Mouse (Mus musculus) fibroblast of lung, adult 2 months (primary cell): ENCODE results near the gene Ubqln4.

Experiments used
- DNase-seq: peaks from one replicate; pipeline ENCODE4 v3.0.0-alpha.2; 2011; ENCODE audit warnings: low read depth

Ubqln4 gene

DNA sequence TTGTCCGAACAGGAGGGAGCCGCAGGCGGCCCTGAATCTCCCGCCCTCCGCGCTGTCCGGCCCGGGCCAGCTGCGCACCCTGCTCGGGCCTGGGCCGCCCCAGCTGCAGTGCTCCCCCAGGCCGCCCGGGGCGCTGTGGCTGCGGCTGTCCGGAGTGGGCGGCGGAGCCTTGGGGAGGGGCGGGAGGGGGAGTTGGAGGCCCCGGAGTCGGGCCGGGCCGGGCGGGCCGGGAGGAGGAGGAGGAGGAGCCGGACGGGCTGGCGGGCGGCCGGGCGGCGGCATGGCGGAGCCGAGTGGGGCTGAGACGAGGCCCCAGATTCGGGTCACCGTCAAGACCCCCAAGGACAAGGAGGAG lies at the start of gene Ubqln4:
Gene Ubqln4 (plus strand): TSS at position 234 of the 355 bp plus-strand sequence.
- no peak for DNase-seq

- no peak for DNase-seq
These were observed 49.4 kb upstream of the Ubqln4 start for GRCm38 (mm10) chr3:88503881-88504746.

- DNase-seq = no peak
These were observed 48.5 kb upstream of the Ubqln4 start for GRCm38 (mm10) chr3:88505081-88505480.

DNA sequence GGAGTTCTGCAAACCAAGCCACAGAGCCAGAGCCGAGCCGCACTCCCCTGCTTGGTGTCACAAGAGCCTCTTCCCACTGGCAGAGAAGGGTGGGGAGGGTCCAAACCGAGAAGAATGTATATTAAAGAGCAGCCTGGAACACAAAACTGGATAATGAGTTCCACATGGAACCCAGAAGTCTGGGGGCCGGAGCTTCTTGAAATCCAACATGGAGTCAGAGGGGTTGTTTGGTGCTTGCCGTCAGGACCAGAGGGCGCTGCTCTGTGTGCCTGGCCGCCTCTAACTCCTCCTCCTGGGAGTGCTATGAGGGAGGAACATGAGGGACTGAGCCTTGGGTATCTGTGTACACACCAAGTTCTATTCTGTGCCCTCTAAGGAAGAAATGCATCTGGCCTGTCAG lies 47.8 kb upstream of the Ubqln4 start:
- DNase-seq = no peak

- DNase-seq = no peak
These were observed 44.3 kb upstream of the Ubqln4 start for GRCm38 (mm10) chr3:88509250-88509649.

DNA sequence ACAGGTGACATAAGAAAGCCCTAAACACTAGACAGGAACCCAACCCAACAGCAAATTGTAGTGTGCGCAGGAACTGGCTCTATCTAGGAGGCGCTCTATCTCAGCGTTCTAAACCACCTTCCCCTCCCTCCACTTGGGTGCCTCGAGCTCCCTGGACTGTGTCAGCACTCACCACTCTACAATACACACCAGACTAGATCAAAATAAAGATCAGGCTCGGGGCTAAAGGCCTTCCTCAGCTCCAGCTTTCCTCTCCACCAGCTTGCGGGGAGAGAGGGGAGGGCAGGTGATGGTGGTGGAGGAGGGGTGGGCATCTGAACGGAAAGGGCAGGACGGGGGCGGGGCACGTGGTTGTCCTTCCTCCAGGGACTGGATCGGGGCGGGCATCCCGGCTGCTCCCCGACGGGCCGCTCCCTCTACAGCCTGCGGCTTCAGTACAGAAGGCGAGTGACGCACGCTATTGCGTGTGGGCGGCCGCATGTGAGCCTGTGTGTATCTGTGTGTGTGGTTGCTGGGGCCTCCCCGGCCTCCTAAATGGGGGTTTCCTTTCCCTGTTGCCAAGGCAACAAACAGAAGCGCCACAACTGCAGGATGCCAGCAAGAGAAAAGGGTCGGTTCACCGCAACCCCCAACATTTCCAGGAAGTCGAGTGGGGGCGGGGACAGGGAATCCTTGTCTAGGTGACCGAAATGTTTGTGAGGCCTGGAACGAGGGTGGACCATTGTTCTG lies 43.7 kb upstream of the Ubqln4 start, which contains the start of gene Lmna:
Gene Lmna (minus strand): TSS at position 265 of the 729 bp plus-strand sequence.
- DNase-seq = peak; percentile 93

- no peak for DNase-seq
These were observed 42.9 kb upstream of the Ubqln4 start for GRCm38 (mm10) chr3:88510421-88511289.

DNA sequence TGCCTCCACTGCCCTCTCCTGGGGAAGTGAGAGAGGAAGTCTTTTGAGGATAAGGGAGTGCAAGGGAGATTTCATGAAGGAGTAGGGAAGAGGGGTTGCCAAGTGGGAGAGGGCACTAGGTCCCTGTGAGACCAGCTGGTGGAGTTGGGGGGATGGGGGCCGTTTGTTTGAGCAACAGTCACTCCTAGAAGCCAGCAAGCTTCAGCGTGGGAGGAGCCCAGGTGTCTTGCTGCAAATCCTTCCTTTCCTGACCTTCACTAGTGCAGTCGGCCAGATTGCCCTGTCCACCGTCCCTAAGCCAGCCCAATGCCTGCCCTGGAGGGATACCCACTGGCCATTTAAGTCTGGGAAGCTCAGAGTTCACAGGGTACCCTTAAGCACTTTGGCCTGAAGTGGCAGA lies 42.0 kb upstream of the Ubqln4 start:
- no peak for DNase-seq

DNA sequence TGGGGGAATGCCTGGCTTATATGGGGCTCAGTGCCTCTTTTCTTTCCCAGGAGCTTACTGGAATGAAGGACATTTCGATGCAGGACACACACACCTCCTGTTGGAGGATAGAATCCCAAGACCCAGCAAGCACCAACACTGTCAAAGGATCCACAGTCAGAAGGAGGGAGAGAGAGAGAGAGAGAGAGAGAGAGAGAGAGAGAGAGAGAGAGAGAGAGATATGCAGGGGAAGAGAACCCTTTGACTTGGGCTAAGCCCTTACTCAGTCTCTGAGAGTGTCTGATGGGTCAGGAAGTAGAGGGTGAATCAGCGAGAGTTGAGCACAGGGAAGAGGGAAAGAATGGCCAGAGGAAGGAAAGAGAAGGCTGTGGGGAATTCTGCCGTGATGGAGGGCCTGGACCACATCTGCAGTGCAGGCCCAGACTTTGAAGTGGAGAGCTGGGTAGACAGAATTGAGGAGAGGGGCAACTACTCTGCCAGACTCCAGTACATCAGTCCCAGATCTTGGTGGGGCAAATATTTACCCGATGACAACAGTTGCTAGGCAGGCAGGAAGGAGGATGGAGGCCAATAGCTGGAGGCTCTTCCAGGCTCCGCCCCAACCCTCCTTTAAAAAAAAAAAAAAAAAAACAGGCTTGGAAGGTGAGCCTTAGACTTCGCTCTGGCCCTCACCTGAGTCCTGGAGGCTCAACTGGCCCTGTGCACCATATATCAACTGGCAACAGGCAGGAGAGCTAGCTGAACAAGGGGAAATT lies 41.2 kb upstream of the Ubqln4 start:
- DNase-seq = no peak

DNA sequence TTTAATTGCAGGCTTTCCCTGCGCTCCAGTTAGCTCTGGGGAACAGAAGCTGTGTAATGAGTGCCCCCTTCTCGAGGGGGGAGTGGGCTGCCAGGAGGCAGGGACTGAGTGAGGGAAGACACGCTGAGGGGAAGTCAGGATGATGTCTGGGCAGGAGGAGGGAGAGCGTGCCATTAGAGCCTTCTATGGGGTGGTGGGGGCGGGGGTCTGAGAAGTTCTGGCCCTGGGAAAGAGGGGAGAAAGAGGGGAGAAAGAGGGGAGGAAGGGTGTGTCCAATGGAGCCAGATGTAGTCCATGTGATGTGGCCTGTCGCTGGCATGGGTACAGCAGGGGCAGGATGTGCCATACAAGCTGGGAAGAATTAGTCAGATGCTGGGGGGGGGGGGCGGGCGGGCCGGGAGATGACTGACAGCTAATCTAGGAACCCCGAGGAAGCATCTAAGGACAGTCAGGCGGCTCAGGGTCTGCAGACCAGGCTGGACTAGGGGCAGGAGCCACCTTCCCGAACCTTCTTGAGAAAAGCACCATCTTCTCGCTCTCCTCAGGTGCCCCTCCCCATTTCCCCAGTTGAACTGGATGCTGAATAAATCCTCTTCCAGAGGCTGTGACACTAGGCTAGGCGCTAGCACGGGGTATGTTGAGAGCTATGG lies 40.5 kb upstream of the Ubqln4 start:
- no peak for DNase-seq

- DNase-seq = no peak
These were observed 39.9 kb upstream of the Ubqln4 start for GRCm38 (mm10) chr3:88513546-88514115.

DNA sequence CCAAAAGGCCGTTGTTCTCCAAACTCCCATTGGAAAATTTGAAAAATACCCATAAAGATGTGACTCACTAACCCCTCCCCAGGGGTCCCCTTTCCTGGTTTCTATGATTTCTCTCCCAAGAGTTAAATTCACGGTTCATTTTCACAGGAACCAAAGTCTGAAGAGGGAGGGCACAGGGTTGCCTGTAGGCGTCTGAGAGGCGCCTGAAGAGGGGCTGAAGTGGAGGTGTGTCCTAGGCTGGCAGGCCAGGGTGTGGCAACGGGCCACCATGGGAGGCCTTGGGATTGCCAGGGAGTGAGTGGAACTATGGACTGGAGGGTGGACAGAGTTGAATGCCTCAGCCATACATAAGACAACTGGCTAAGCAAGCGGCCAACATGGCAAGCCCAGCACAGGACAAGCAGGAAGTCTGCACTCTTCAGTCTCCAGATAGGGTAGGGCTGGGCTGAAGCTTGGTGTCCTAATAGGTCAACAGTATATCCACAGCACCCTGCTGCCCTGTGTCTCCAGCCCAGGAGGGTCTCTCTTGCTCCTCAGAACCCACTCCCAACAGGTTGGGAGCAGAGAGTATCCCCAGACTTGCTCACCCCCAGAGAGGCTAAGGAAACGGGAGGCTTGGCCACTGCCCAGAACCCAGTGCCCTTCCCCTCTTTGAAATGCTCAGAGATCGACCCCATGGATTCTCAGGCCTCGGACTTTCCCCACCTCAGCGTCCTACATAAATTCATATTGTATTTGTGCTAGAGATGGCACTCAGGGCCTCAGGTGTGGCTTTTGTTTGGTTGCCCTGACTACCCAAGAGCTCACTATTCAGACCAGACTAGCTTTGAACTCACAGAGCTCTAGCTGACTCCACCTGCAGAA lies 39.1 kb upstream of the Ubqln4 start:
- no peak for DNase-seq

GRCm38 (mm10) chr3:88515095-88515386 lies 38.5 kb upstream of the Ubqln4 start:
- no peak for DNase-seq

DNA sequence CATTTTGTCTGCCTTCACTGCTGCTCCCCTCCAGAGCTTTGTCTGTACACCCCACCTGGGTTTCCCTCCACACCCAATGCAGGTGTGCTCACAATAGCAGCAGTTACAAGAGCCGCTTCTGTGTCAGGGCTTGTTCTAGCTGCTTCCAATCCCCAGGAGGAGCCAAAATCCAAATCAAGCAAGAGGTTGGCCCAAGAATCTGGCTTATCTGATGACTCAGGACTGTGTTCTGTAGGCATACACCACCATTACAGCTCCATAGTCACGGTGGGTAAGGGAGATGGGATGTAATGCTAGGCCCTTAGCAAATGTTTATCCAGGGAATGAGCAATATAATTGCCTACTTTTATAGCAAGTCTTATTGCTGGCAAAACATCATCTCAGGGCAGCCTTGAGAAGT lies 37.2 kb upstream of the Ubqln4 start:
- no peak for DNase-seq

DNA sequence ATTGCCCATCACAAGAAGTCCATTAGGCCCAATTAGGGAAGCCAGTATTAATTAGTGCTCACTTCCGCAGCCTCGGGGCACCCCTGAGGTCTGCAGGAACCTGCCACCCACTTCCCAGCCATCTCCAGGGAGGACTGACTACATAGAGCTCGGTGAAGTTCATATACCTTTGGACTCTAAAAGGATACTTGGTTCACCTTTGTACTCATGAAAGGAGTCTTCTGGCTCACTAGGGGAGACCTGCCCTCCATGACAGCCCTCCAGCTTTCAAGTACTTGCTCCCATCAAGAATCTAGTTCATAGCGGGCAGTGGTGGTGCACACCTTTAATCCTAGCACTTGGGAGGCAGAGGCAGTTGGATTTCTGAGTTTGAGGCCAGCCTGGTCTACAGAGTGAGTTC lies 35.1 kb upstream of the Ubqln4 start:
- no peak for DNase-seq

GRCm38 (mm10) chr3:88520078-88520477 lies 33.5 kb upstream of the Ubqln4 start:
- no peak for DNase-seq

DNA sequence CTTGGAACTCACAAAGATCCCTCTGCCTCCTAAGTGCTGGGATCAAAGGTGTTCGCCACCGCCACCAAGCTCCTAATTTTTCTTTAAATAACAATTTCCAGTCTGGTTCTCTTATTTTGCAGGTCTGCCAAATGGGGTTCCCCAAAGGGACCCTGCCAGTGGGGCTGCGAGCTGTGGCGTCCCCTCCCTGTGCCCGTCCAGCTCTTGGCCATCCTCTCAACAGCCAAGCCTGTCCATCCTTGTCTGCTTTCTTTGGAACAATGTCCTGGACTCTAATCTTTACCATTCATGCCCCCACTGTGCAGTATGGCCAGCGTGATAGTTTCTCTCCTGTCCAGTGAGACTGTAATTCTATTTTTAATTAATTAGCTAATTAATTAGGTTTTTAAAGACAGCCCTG lies 32.4 kb upstream of the Ubqln4 start:
- DNase-seq = no peak

- no peak for DNase-seq
These were observed 31.7 kb upstream of the Ubqln4 start for GRCm38 (mm10) chr3:88521803-88522331.

DNA sequence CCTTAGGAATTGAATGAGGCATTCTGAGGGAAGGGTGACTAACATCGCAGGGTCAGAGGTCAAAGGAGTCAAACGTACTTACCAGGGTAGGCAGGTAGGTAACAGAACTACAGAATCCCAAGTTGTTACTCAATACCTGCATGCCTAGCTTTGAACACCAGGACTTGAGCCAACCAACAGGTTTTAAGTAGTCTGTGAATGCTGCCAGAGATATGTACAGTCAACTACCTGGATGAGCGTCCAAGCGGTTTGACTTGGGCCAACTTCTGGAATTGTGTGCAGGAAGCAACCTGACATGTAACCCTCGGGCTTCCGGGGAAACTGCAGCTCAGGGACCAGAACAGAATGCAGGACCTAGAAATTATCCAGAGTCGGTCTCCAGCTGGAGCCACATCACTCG lies 30.5 kb upstream of the Ubqln4 start:
- DNase-seq = no peak

DNA sequence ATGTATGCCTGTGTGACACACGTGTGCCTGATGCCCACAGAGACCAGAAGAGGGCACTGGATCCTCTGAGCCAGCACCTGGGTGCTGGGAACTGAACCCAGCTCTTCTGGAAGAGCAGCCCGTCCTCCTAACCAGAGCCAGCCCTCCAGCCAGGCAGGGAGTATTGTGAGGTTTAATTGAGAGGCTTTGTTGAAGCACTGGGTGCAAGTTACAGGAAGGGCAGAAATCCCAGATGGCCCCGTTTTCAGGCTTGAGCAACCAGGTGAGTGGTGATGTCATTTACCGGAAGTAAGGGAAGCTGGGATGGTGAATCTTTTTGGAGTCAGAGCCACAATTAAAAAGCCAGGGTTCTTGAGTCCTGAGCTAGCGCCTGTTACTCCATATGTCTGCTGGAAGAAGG lies 28.5 kb upstream of the Ubqln4 start:
- no peak for DNase-seq
